Comparison of ENCODE assay signal across 15 mouse cellular contexts in the genomic region with DNA sequence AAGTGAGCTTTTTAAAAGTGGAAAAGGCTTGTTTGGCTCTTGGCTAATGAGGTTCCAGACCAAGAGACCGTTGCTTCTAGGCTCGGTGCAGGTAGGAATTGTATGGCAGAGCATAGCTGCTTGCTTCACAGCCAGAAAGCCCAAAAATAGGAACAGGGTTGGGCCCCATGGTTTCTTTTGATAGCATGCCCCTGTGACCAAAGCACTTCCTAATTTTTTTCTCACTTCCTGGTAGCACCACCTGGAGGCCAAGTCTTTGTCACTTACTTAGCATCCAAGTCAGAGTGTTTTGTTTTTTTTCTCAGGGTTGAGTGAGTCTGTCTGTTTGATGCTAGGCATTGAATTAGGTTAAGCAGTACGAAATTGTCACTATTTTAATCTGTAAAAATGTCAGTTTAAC. TPM values are rescaled to one million over a fixed set of nuclear protein-coding genes. Genes with fewer than 3 reads are reported as not detected.
DNase-seq lines count a peak whose midpoint lies in the region; ATAC-seq lines count a peak whose summit lies in the region.
"Had no signal": no experiment of that assay in that cellular context is flagged by ENCODE, and none has a peak within 500 bp of the region (broad histone marks: within the 10 kb centered on the region; RNA-seq: fewer than 3 reads in every experiment).

No protein-coding gene starts in this region.

- no peaks in the 10 kb centered on the region for H3K9me3 ChIP-seq in liver, embryonic 11.5 days (ENCODE audit: control insufficient read depth, low read length)
- H3K9me3 ChIP-seq in forebrain, embryonic 11.5 days (ENCODE audit: control insufficient read depth, low read length) = no peaks in the 10 kb centered on the region
- H3K9me3 ChIP-seq: midbrain, embryonic 12.5 days had no signal

- intact Hi-C loops in left cerebral cortex, postnatal 10 days (cut with DNase I) = loop anchor here (10.0 kb wide), 1 partner anchor 122 kb away; no protein-coding TSS in a partner anchor

- WGBS in liver, embryonic 11.5 days = 44% methylated on average over 3 of the region's 3 CpGs
- WGBS in forebrain, embryonic 11.5 days = 86% methylated on average over 3 of the region's 3 CpGs

- H3K27ac ChIP-seq in liver, embryonic 11.5 days (ENCODE audit: low read depth, low read length) = peak overlapping the region; percentile 36; the same call in 1 of the 2 replicates
- no peak overlapping the region for H3K27ac ChIP-seq in forebrain, embryonic 11.5 days (ENCODE audit: low read depth, low read length)
- H3K27ac ChIP-seq: midbrain, embryonic 12.5 days had no signal

- peak; percentile 20 to 21 for DNase-seq in cerebellum, adult 18-20 months
- no peak for DNase-seq in cerebellum, adult 11-12 months
- no peak for DNase-seq in liver, embryonic 11.5 days (ENCODE audit: low spot score)
- DNase-seq in liver = no peak
- DNase-seq in forebrain, embryonic 11.5 days (ENCODE audit: low spot score) = no peak
- no peak for DNase-seq in left cerebral cortex, postnatal 10 days (ENCODE audit: extremely low spot score in 1 of 2, low spot score in 2 of 2)
- DNase-seq: adrenal gland, postnatal 25 days had no signal

- peaks cover 10% of the 10 kb centered on the region for H3K36me3 ChIP-seq in liver, embryonic 11.5 days (ENCODE audit: control insufficient read depth, insufficient read depth, low read length)
- H3K36me3 ChIP-seq in forebrain, embryonic 11.5 days (ENCODE audit: control insufficient read depth, insufficient read depth, low read length) = peaks cover 2% of the 10 kb centered on the region; the same call in 1 of the 2 replicates

- no peak overlapping the region for H3K9ac ChIP-seq in liver, embryonic 11.5 days (ENCODE audit: low read depth, low read length)
- no peak overlapping the region for H3K9ac ChIP-seq in forebrain, embryonic 11.5 days (ENCODE audit: low read length)
- H3K9ac ChIP-seq: midbrain, embryonic 12.5 days had no signal

- H3K4me2 ChIP-seq in liver, embryonic 11.5 days = no peak overlapping the region
- no peak overlapping the region for H3K4me2 ChIP-seq in forebrain, embryonic 11.5 days (ENCODE audit: low read depth, low read length, severe bottlenecking)
- H3K4me2 ChIP-seq: midbrain, embryonic 12.5 days had no signal

- peaks cover 47% of the 10 kb centered on the region for H3K4me1 ChIP-seq in liver, embryonic 11.5 days (replicated peaks; ENCODE audit: control insufficient read depth, insufficient read depth, low read length)
- H3K4me1 ChIP-seq in forebrain, embryonic 11.5 days (replicated peaks; ENCODE audit: control insufficient read depth, insufficient read depth, low read length) = no peaks in the 10 kb centered on the region
- H3K4me1 ChIP-seq: midbrain, embryonic 12.5 days had no signal

- no peak overlapping the region for H3K4me3 ChIP-seq in liver, embryonic 11.5 days (ENCODE audit: low read depth, low read length)
- no peak overlapping the region for H3K4me3 ChIP-seq in forebrain, embryonic 11.5 days (ENCODE audit: low read depth, low read length)
- H3K4me3 ChIP-seq: midbrain, embryonic 12.5 days had no signal

- no peak for ATAC-seq in liver, embryonic 11.5 days (replicated peaks; ENCODE audit: low FRiP score)
- peak; percentile 84 for ATAC-seq in common myeloid progenitor, adult 5-6 weeks (replicated peaks; ENCODE audit: low read depth, poor library complexity, severe bottlenecking)
- peak; percentile 82 for ATAC-seq in neutrophil, adult 5-6 weeks (ENCODE audit: extremely low read depth, insufficient number of reproducible peaks, low FRiP score, poor library complexity, severe bottlenecking)
- no peak for ATAC-seq in forebrain, embryonic 11.5 days (replicated peaks; ENCODE audit: low FRiP score)
- ATAC-seq: inflammation-experienced regulatory T-cells, adult 6 months had no signal

- no peaks in the 10 kb centered on the region for H3K27me3 ChIP-seq in liver, embryonic 11.5 days (replicated peaks; ENCODE audit: control insufficient read depth, insufficient read depth, low read length)
- no peaks in the 10 kb centered on the region for H3K27me3 ChIP-seq in forebrain, embryonic 11.5 days (ENCODE audit: control insufficient read depth, insufficient read depth, low read length)
- H3K27me3 ChIP-seq: midbrain, embryonic 12.5 days had no signal

RNA-seq across cellular contexts. Expression of a gene that starts 19.2 kb away (rescaled TPM):
- 2.9 and 3.6 TPM in 2 replicates for polyA plus RNA-seq in liver, embryonic 11.5 days (2014; fragmentation: Nextera tagmentation; extraction: Ambion mirVana)
- total RNA-seq in common myeloid progenitor, adult 5-6 weeks (2017) = not detected in 2 replicates
- total RNA-seq in neutrophil, adult 5-6 weeks (2017) = 0.12 TPM in 2 replicates
- polyA plus RNA-seq in forebrain, embryonic 11.5 days (2014; fragmentation: Nextera tagmentation; extraction: Ambion mirVana) = 28.4 and 29.3 TPM in 2 replicates
- total RNA-seq in left cerebral cortex, postnatal 10 days (2021) = 10 to 100 TPM; 78.1 to 82.5 TPM
- polyA plus RNA-seq: inflammation-experienced regulatory T-cells, adult 6 months had no signal

RNA-seq across cellular contexts. Expression of a gene that starts 39.2 kb away (rescaled TPM):
- 94.3 and 103 TPM in 2 replicates for polyA plus RNA-seq in liver, embryonic 11.5 days (2014; fragmentation: Nextera tagmentation; extraction: Ambion mirVana)
- 33.6 and 73.2 TPM in 2 replicates for total RNA-seq in common myeloid progenitor, adult 5-6 weeks (2017)
- 22.5 and 27.6 TPM in 2 replicates for total RNA-seq in neutrophil, adult 5-6 weeks (2017)
- 53.0 TPM in 2 replicates for polyA plus RNA-seq in forebrain, embryonic 11.5 days (2014; fragmentation: Nextera tagmentation; extraction: Ambion mirVana)
- 10 to 100 TPM; 48.5 to 55.3 TPM for total RNA-seq in left cerebral cortex, postnatal 10 days (2021)

RNA-seq across cellular contexts. Expression of a gene that starts 40.0 kb away (rescaled TPM):
- polyA plus RNA-seq in liver, embryonic 11.5 days (2014; fragmentation: Nextera tagmentation; extraction: Ambion mirVana) = 74.5 and 82.1 TPM in 2 replicates
- total RNA-seq in common myeloid progenitor, adult 5-6 weeks (2017) = 36.7 and 39.4 TPM in 2 replicates
- 297 and 309 TPM in 2 replicates for total RNA-seq in neutrophil, adult 5-6 weeks (2017)
- polyA plus RNA-seq in forebrain, embryonic 11.5 days (2014; fragmentation: Nextera tagmentation; extraction: Ambion mirVana) = 90.8 and 97.2 TPM in 2 replicates
- 10 to 100 TPM; 57.7 to 60.9 TPM for total RNA-seq in left cerebral cortex, postnatal 10 days (2021)

RNA-seq across cellular contexts. Expression of a gene that starts 51.8 kb away (rescaled TPM):
- polyA plus RNA-seq in liver, embryonic 11.5 days (2014; fragmentation: Nextera tagmentation; extraction: Ambion mirVana) = not detected in 2 replicates
- total RNA-seq in common myeloid progenitor, adult 5-6 weeks (2017) = not detected in 2 replicates
- not detected in 2 replicates for total RNA-seq in neutrophil, adult 5-6 weeks (2017)
- polyA plus RNA-seq in forebrain, embryonic 11.5 days (2014; fragmentation: Nextera tagmentation; extraction: Ambion mirVana) = not detected in 2 replicates
- not detected for total RNA-seq in left cerebral cortex, postnatal 10 days (2021)
- total RNA-seq: adrenal gland, postnatal 25 days; gastrocnemius, adult 8-10 months; left cerebral cortex, postnatal 36 days had no signal
- polyA plus RNA-seq: embryonic facial prominence, embryonic 11.5 days; inflammation-experienced regulatory T-cells, adult 6 months; midbrain, embryonic 12.5 days; urinary bladder, adult 2 months had no signal

Comparison
In these comparisons a context has a peak if more than half of its experiments do, and no peak if none do; other contexts are left out.
1. DNase-seq: peak in cerebellum, adult 18-20 months (2 of 2); none in cerebellum, adult 11-12 months (single experiment), liver, embryonic 11.5 days (single experiment), liver (single experiment), forebrain, embryonic 11.5 days (single experiment) and left cerebral cortex, postnatal 10 days (0 of 2).
2. ATAC-seq: peak in common myeloid progenitor, adult 5-6 weeks (single experiment) and neutrophil, adult 5-6 weeks (single experiment); none in liver, embryonic 11.5 days (single experiment) and forebrain, embryonic 11.5 days (single experiment).
3. RNA of a gene that starts 19.2 kb away (total RNA-seq): 78.1 to 82.5 TPM in left cerebral cortex, postnatal 10 days; 0.12 TPM in neutrophil, adult 5-6 weeks and not detected in common myeloid progenitor, adult 5-6 weeks; every median in the first group is over 10 times any median in the second.